Comparison of ENCODE assay signal across 18 mouse cellular contexts in genomic region chr11:121501525-121501924, GRCm38 (mm10). TPM values are rescaled to one million over a fixed set of nuclear protein-coding genes. Genes with fewer than 3 reads are reported as not detected.
"Had no signal": no experiment of that assay in that cellular context is flagged by ENCODE, and none has a peak within 500 bp of the region (broad histone marks: within the 10 kb centered on the region; RNA-seq: fewer than 3 reads in every experiment).

No protein-coding gene starts in this region.

- ATAC-seq: midbrain, embryonic 13.5 days; midbrain, embryonic 16.5 days had no signal

- H3K27me3 ChIP-seq: limb, embryonic 13.5 days; liver, embryonic 15.5 days; midbrain, embryonic 13.5 days had no signal

- DNase-seq: kidney, adult 2 months; kidney, postnatal 25 days; left cerebral cortex, postnatal 4 days; lung, adult 2 months; lung, postnatal 14 days; lung, postnatal 4 days; thymus, adult 18-20 months; thymus, postnatal 36 days had no signal

- H3K27ac ChIP-seq: kidney, postnatal 0 days; liver, embryonic 15.5 days; midbrain, embryonic 10.5 days; midbrain, embryonic 13.5 days had no signal

- H3K4me3 ChIP-seq: limb, embryonic 13.5 days; liver, embryonic 15.5 days; midbrain, embryonic 10.5 days; midbrain, embryonic 13.5 days had no signal

- H3K4me2 ChIP-seq: limb, embryonic 13.5 days; liver, embryonic 11.5 days; liver, embryonic 15.5 days; midbrain, embryonic 13.5 days had no signal

- H3K9ac ChIP-seq: limb, embryonic 13.5 days; liver, embryonic 15.5 days; midbrain, embryonic 13.5 days had no signal

- H3K4me1 ChIP-seq: midbrain, embryonic 10.5 days; midbrain, embryonic 13.5 days had no signal

- H3K9me3 ChIP-seq: limb, embryonic 13.5 days; liver, embryonic 15.5 days; midbrain, embryonic 10.5 days; midbrain, embryonic 13.5 days had no signal

RNA-seq across cellular contexts. Expression of gene Zfp750, which starts 17.6 kb away (rescaled TPM):
- total RNA-seq: left cerebral cortex, postnatal 14 days; left cerebral cortex, postnatal 4 days; monocyte, adult 5-6 weeks had no signal
- polyA plus RNA-seq: small intestine, adult 2 months had no signal
